Mouse (Mus musculus) bone marrow, adult 2 months (tissue): ENCODE results near the gene Susd4. TPM values are rescaled to one million over a fixed set of nuclear protein-coding genes. Genes with fewer than 3 reads are reported as not detected.

Experiments used
- H3K27ac ChIP-seq: fragments of 200-500 bp; 2 replicates; pipeline ENCODE4 v1.5.1; 2012; ENCODE audit warnings: low read depth, mild to moderate bottlenecking, control low read depth, inconsistent platforms, low read length; ENCODE audit not compliant: control insufficient read depth, poor library complexity, insufficient read depth
- H3K4me1 ChIP-seq: fragments of 200-500 bp; 2 replicates; pipeline ENCODE4 v1.6.1; 2011; ENCODE audit warnings: low read length; ENCODE audit not compliant: control insufficient read depth, insufficient read depth
- H3K4me3 ChIP-seq: fragments of 200-500 bp; replicated peaks from 2 replicates; pipeline ENCODE3; 2011; ENCODE audit warnings: mild to moderate bottlenecking, low read depth, low read length, control low read depth; ENCODE audit not compliant: control insufficient read depth
- CTCF ChIP-seq: fragments of 200-500 bp; IDR thresholded peaks from 2 replicates; pipeline ENCODE4 v1.5.1; 2011; ENCODE audit warnings: low read length, control low read depth; ENCODE audit not compliant: control insufficient read depth, insufficient read depth
- POLR2A ChIP-seq: fragments of 200-500 bp; IDR thresholded peaks from 2 replicates; pipeline ENCODE4 v1.6.1; 2011; ENCODE audit warnings: low read depth, mild to moderate bottlenecking, control low read depth, low read length, borderline replicate concordance; ENCODE audit not compliant: control insufficient read depth
- WGBS: fragments of 180-500 bp; shearing (Covaris S2); methylation state at CpG from one replicate; pipeline ENCODE4 v1.1.7; 2018; 5-methylcytosine and 5-hydroxymethylcytosine counted together
- polyA plus RNA-seq: library from polyadenylated mRNA; stranded (reverse); fragments of >200 nt; gene quantifications from 2 replicates; pipeline ENCODE4 v1.2.4, GENCODE M21; 2011; ENCODE audit warnings: low replicate concordance; ENCODE audit not compliant: missing spikeins, insufficient read depth, insufficient read length

Susd4 gene
- polyA plus RNA-seq, 1 experiment: 1.00 TPM

DNA sequence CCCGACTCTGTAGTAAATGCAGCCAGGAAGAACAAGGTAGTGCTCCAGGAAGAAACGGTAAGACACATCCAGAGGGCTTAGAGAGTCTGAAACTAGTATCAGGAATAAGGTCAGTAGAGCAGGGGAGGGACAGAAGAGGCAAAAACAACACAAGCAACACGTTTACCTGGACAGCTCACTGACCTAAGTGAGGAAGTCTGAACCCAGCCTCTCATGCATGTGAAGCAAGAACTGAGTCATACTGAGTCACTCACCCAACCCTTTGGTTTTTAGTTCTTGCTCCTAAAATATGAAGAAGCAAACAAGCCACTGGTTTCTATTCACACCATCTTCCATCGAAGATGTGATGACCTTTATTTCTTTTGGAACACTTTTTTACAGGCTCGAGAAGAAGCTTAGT, 181.0 kb downstream of the Susd4 start:
- TF ChIP-seq CTCF (no peak), POLR2A (no peak)

DNA sequence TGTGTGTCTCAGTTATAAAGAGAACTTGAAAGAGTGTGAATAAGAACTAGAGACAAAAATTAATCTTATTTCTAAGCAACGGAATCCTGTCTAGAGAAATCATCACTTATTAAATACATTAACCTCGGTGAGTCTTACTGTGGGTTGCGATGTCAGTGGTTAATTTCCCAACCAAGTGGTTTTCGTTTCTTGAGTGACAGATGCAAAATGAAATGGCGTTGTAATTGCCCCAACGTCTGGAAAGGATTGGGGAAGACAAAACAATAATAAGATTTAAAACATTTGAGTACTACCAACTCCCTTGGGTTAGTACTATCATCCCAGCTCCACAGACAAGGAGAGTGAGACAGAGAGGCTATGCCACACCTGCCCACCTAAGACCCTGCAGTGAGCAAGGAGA, 181.9 kb downstream of the Susd4 start:
- WGBS: 35% methylated on average over 6 of the region's 6 CpGs
- no peak overlapping the region for H3K4me3 ChIP-seq
- H3K27ac ChIP-seq: peak overlapping the region; percentile 59; the same call in 1 of the 2 replicates
- TF ChIP-seq CTCF (no peak), POLR2A (no peak)
- H3K4me1 ChIP-seq: peaks cover 2% of the 10 kb centered on the region; the same call in 1 of the 2 replicates

More for the DNA sequence above, 181.0 kb downstream of the Susd4 start:
- no peak overlapping the region for H3K4me3 ChIP-seq
- peak overlapping the region; percentile 59; the same call in 1 of the 2 replicates for H3K27ac ChIP-seq
- peaks cover 2% of the 10 kb centered on the region; the same call in 1 of the 2 replicates for H3K4me1 ChIP-seq
- 51% methylated on average over 5 of the region's 5 CpGs for WGBS

Other genes with a start within 250 kb of the Susd4 start
- gene Capn2, start 246.3 kb upstream of the Susd4 start, polyA plus RNA-seq: 12.2 and 30.1 TPM in 2 replicates
- not detected in 2 replicates for gene Capn8, start 198.9 kb upstream of the Susd4 start, polyA plus RNA-seq
- gene Ccdc185, start 14.7 kb upstream of the Susd4 start, polyA plus RNA-seq: not detected in 2 replicates
- gene Tlr5, start 190.9 kb downstream of the Susd4 start, polyA plus RNA-seq: 1.0 and 1.6 TPM in 2 replicates